17 mouse cellular contexts compared by ENCODE assay signal in the genomic region with DNA sequence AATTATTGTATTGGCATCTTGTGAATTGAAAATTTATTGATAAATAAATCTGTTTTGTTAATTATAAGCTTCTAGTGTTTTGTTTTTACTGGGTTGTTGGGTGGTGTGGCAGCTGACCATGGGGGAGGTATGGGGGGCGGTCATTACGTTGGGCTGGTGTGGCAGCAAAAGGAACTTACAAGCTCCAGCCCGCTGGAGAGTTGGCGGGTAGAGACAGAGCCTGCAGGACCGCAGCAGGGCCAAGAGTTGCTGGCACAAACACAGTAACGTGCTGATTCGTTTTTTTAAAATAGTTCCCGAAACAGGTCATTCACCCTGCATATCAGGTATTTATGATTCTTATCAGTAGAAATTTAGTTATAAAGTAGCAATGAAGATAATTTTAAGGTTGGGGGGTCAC.
"Had no signal": no experiment of that assay in that cellular context is flagged by ENCODE, and none has a peak within 500 bp of the region (broad histone marks: within the 10 kb centered on the region; RNA-seq: fewer than 3 reads in every experiment).

No protein-coding gene starts in this region.

- H3K4me1 ChIP-seq: neural tube, embryonic 12.5 days; stomach, embryonic 15.5 days had no signal

- H3K36me3 ChIP-seq: lung, embryonic 15.5 days; midbrain, embryonic 12.5 days; midbrain, embryonic 15.5 days; neural tube, embryonic 12.5 days; stomach, embryonic 15.5 days had no signal

- H3K4me2 ChIP-seq: lung, embryonic 15.5 days; midbrain, embryonic 12.5 days; midbrain, embryonic 15.5 days; neural tube, embryonic 12.5 days; stomach, embryonic 15.5 days had no signal

- H3K27me3 ChIP-seq: lung, embryonic 15.5 days; megakaryocyte, embryonic 14.5 days; midbrain, embryonic 12.5 days; midbrain, embryonic 15.5 days; neural tube, embryonic 12.5 days; stomach, embryonic 15.5 days had no signal

- H3K4me3 ChIP-seq: lung, embryonic 15.5 days; megakaryocyte, embryonic 14.5 days; midbrain, embryonic 12.5 days; midbrain, embryonic 15.5 days; neural tube, embryonic 12.5 days; stomach, embryonic 15.5 days had no signal

- DNase-seq: liver, postnatal 0 days; lung, adult 2 months; lung, postnatal 14 days; lung, postnatal 36 days; right cerebral cortex, postnatal 14 days; thymus, adult 2 months; thymus, postnatal 25 days; thymus, postnatal 4 days had no signal

- H3K9ac ChIP-seq: liver, postnatal 0 days; lung, embryonic 15.5 days; midbrain, embryonic 12.5 days; midbrain, embryonic 15.5 days; neural tube, embryonic 12.5 days; stomach, embryonic 15.5 days had no signal

- H3K9me3 ChIP-seq: lung, embryonic 15.5 days; midbrain, embryonic 12.5 days; midbrain, embryonic 15.5 days; neural tube, embryonic 12.5 days; stomach, embryonic 15.5 days had no signal

- H3K27ac ChIP-seq: lung, embryonic 15.5 days; macrophage; midbrain, embryonic 12.5 days; midbrain, embryonic 15.5 days; neural tube, embryonic 12.5 days; stomach, embryonic 15.5 days; stomach, postnatal 0 days had no signal

- ATAC-seq: liver, postnatal 0 days; lung, postnatal 0 days; midbrain, embryonic 15.5 days had no signal
